Mouse (Mus musculus) testis, adult 2 months (tissue): ENCODE results near the gene Olfml2b. TPM values are rescaled to one million over a fixed set of nuclear protein-coding genes. Genes with fewer than 3 reads are reported as not detected.

Experiments used
- H3K27ac ChIP-seq: fragments of 200-500 bp; 2 replicates; pipeline ENCODE4 v1.5.1; 2012; ENCODE audit warnings: low read depth, low read length; ENCODE audit not compliant: control insufficient read depth, insufficient read depth
- H3K27me3 ChIP-seq: fragments of 200-500 bp; 2 replicates; pipeline ENCODE4 v1.6.1; 2012; ENCODE audit warnings: mild to moderate bottlenecking, low read length, moderate library complexity; ENCODE audit not compliant: control insufficient read depth, insufficient read depth
- H3K36me3 ChIP-seq: fragments of 200-500 bp; 2 replicates; pipeline ENCODE4 v1.6.1; 2012; ENCODE audit warnings: mild to moderate bottlenecking, low read length; ENCODE audit not compliant: control insufficient read depth, insufficient read depth
- H3K4me1 ChIP-seq: fragments of 200-500 bp; 2 replicates; pipeline ENCODE4 v1.6.1; 2012; ENCODE audit warnings: low read length; ENCODE audit not compliant: control insufficient read depth, insufficient read depth
- H3K4me3 ChIP-seq: fragments of 200-500 bp; 2 replicates; pipeline ENCODE4 v1.5.1; 2012; ENCODE audit warnings: low read depth, mild to moderate bottlenecking, low read length, moderate library complexity, mixed read lengths; ENCODE audit not compliant: control insufficient read depth
- CTCF ChIP-seq: fragments of 200-500 bp; IDR thresholded peaks from 2 replicates; pipeline ENCODE4 v1.5.1; 2012; ENCODE audit warnings: low read depth, mild to moderate bottlenecking, inconsistent platforms, low read length, moderate library complexity; ENCODE audit not compliant: control insufficient read depth, insufficient read depth, insufficient replicate concordance
- POLR2A ChIP-seq: fragments of 200-500 bp; IDR thresholded peaks from 2 replicates; pipeline ENCODE4 v1.6.1; 2012; ENCODE audit warnings: low read depth, mild to moderate bottlenecking, inconsistent platforms, low read length, moderate library complexity; ENCODE audit not compliant: control insufficient read depth
- polyA plus RNA-seq: library from polyadenylated mRNA; depleted of rRNA; stranded (reverse); fragments of >200 nt; gene quantifications from 2 replicates; pipeline ENCODE4 v1.2.3, GENCODE M21; 2012

The Olfml2b gene
- polyA plus RNA-seq, 1 experiment = 6.4 TPM

DNA sequence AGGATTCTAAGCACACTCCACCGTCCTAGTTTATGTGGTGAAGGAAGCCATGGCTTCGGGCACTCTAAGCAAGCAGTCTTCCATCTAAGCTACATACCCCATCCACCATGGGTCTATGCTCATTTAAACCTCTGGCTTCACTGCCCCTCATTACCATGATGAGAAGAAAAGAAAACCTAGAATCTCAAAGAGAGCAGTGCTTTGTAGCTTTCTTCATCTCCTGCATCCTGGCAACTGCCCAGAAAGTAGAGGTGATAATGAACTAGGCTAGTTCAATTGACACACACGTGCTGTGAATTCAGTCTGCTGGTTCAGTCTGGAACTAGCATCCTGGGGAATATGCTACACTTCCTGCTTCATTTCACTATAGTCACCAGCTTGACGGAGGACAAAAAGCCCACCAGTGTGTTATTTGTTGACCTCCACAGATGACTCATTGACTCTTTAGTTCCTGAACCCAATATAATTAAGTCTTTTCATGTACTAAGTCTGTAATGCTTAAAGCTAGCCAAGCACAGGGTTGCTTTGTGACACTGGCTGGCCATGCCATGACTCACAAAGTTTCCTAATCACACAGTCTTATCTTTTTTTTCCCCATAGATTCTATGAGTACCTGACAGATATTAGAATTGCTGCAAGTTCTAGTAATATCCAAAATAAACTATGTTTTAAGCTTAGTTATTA is 60.7 kb downstream of the Olfml2b start:
- no peak for TF ChIP-seq CTCF
- no peak for TF ChIP-seq POLR2A
- Histone ChIP-seq H3K27me3 (no peaks in the 10 kb centered on the region), H3K27ac (no peak overlapping the region), H3K4me1 (no peaks in the 10 kb centered on the region), H3K36me3 (peaks cover 1% of the 10 kb centered on the region; the same call in 1 of the 2 replicates), H3K4me3 (no peak overlapping the region)

DNA sequence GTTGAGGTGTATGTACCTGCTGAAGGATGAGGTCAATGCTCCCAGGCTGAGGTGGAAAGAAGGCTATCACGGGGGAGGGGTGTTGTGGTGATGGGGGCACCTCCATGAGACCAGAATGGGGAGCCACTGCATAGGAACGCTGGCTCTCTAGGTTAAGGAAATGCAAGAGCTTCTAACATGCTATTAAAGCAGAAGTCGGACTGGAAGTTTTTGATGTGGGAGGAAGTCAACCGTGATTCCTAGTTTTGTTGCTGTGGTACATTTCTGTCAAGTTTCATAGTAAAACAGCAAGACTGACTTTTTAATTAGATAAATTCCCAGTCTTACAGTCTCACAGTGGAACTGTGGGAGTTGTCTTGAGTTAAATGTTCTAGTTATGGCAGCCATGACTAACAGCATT is 61.7 kb downstream of the Olfml2b start:
- no peaks in the 10 kb centered on the region for H3K27me3 ChIP-seq
- no peak overlapping the region for H3K4me3 ChIP-seq
- TF ChIP-seq CTCF = no peak
- no peak for TF ChIP-seq POLR2A
- peaks cover 1% of the 10 kb centered on the region; the same call in 1 of the 2 replicates for H3K36me3 ChIP-seq
- no peaks in the 10 kb centered on the region for H3K4me1 ChIP-seq
- H3K27ac ChIP-seq = no peak overlapping the region

DNA sequence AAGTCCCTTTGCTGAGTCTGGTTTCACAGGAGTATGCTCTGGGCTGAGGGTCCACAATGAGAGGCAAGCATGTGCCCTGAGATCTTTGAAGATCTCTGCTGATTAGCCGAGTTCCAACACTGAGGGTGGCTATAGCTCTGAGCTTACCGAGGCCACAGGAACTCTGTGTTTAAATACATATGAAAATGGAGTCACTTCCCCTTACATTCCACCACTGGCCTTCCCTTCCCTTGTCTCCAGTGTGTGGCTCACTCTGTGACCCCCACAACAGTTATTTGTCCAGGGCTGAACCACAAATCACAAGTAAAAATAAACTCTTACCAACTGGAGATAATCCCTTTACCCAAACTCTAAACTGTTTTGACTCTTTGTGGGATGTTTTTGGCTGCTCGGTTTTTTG is 64.7 kb downstream of the Olfml2b start:
- no peak overlapping the region for H3K4me3 ChIP-seq
- no peaks in the 10 kb centered on the region for H3K27me3 ChIP-seq
- H3K36me3 ChIP-seq = peaks cover 1% of the 10 kb centered on the region; the same call in 1 of the 2 replicates
- no peak for TF ChIP-seq POLR2A
- no peak for TF ChIP-seq CTCF
- H3K27ac ChIP-seq = no peak overlapping the region; the same call in 1 of the 2 replicates
- no peaks in the 10 kb centered on the region for H3K4me1 ChIP-seq

DNA sequence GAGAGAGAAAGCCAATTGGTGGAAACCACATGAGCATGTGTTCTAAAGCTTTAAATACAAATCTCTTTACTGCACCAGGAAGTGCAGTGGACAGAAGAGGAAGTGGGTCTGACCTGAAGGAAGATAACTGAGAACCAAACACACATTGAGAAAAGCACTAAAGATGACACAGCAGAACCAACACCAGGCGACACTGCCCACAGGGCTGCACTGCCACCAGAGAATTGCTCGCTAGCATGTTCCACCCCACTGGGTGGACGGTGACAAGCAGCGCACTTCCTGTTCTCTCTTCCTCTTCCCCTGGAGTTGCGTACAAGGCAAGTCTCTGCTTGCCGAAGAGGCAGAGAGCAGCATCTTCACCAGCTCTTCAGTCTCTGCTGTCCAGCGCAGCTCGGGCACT is 65.1 kb downstream of the Olfml2b start:
- Histone ChIP-seq H3K4me3 (no peak overlapping the region), H3K27me3 (no peaks in the 10 kb centered on the region), H3K36me3 (peaks cover 1% of the 10 kb centered on the region; the same call in 1 of the 2 replicates), H3K4me1 (no peaks in the 10 kb centered on the region), H3K27ac (no peak overlapping the region)
- no peak for TF ChIP-seq CTCF
- no peak for TF ChIP-seq POLR2A

DNA sequence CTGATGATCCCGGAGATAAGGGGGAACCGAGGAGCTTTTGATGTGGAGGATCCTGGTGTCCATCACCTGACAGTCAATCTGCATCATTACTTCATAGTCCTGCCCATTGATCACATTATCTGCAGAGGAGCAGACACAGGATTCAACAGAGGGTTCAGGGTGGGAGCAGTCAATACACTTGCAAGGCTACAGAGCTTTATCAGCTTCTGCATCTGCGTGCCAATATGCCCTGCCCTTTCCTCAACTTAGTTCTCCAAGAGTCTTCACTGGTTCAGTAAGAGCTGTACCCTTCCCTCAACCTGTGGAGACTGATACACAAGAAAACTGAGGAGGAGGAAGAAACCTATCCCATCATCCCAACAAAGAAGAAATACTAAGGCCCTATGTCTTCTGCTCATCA is 65.6 kb downstream of the Olfml2b start:
- Histone ChIP-seq H3K4me1 (no peaks in the 10 kb centered on the region), H3K36me3 (peaks cover 1% of the 10 kb centered on the region; the same call in 1 of the 2 replicates), H3K4me3 (no peak overlapping the region), H3K27ac (no peak overlapping the region), H3K27me3 (no peaks in the 10 kb centered on the region)
- TF ChIP-seq CTCF = no peak
- TF ChIP-seq POLR2A = no peak

DNA sequence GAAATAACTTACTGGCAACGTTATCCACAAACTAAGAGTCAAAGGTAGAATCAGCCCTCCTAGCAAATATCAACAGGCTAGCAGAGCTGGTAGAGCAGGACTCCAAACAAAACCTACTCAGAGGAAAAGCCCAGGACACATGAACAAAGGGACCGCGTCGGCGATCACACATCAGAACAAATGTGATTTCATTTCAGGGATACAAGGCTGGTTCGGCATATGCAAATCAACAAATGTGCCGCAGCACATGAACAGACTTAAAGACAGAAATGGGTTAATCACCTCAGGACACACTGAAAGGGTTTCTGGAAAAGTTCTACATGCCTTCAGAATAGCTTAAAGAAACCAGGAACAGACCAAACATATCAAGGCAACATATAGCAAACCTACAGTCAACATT is 67.4 kb downstream of the Olfml2b start:
- Histone ChIP-seq H3K4me1 (no peaks in the 10 kb centered on the region), H3K27me3 (no peaks in the 10 kb centered on the region), H3K36me3 (peaks cover 1% of the 10 kb centered on the region; the same call in 1 of the 2 replicates), H3K4me3 (no peak overlapping the region), H3K27ac (no peak overlapping the region)
- TF ChIP-seq CTCF (no peak), POLR2A (no peak)

DNA sequence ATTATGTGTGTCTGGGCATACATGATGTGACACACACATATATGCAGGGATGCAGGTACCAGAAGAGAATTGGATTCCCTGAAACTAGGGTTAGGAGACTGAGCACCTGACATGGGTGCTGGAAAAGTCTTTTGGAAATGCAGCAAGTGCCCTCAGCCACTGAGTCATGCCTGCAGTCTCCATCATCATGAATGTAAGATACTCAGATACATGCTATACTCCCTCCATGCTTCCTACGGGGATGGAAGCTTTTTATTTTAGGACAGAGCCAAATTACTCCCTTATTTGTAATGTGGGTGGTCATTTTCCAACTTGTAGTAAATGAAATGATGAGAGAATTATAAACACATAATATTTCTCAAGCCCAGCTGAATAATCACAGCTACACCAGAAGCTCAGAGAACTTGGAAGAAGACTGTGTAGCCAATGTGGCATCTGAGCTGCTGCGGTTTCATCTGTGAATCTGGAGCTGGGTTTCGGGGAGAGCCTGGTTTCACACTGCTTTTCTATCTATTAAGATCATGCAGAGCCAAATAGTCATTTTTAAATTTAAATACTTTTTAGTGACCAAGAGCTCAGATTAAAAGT is 73.0 kb downstream of the Olfml2b start:
- no peak overlapping the region for H3K4me3 ChIP-seq
- TF ChIP-seq POLR2A = no peak
- no peak for TF ChIP-seq CTCF
- no peaks in the 10 kb centered on the region for H3K36me3 ChIP-seq
- no peaks in the 10 kb centered on the region for H3K27me3 ChIP-seq
- H3K27ac ChIP-seq = no peak overlapping the region
- H3K4me1 ChIP-seq = no peaks in the 10 kb centered on the region
